Mouse (Mus musculus): Measurements from ENCODE around the gene Gm45140. TPM values are rescaled to one million over a fixed set of nuclear protein-coding genes. Genes with fewer than 3 reads are reported as not detected.

Gene Gm45140
- not detected in 2 replicates for polyA plus RNA-seq (2012; ENCODE audit: insufficient read depth, insufficient read length, low replicate concordance, missing spikeins)

DNA sequence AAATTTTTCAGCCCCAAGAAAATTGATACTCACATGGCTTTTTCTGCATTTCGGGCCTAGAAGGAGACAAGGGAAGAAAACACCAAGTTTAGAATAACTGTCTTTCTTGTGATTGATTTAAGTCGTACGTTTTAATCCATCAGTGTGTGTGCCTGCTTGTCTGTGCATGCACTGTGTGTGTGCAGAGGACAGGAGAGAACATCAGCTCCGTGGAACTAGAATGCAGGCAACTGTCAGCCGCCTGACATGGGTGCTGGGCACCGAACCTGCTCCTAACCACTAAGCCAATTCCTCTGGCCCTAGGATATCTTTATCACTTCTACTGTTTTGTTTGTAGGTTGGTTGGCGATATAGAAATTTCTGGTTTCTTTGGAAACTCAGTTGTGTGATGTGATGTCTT lies at the start of gene Gm45140:
Gm45140 (minus strand) TSS at position 101 of the 400 bp plus-strand sequence.
- H3K4me3 ChIP-seq (ENCODE audit: insufficient read depth, low read depth, low read length), result no peak within 1 kb of the TSS
- no peaks in the 10 kb centered on the region for H3K4me1 ChIP-seq (ENCODE audit: control insufficient read depth, insufficient read depth, low read length)
- no peak for TF ChIP-seq CTCF (IDR thresholded peaks at IDR 0.05; ENCODE audit: insufficient read depth, low read depth, low read length)
- no peak for TF ChIP-seq POLR2A (IDR thresholded peaks at IDR 0.05; ENCODE audit: insufficient read depth, low read depth, low read length)
- WGBS, result 97% methylated on average over 7 of the region's 7 CpGs
- no peak within 1 kb of the TSS for H3K27ac ChIP-seq (ENCODE audit: insufficient read depth, low read depth, low read length)

DNA sequence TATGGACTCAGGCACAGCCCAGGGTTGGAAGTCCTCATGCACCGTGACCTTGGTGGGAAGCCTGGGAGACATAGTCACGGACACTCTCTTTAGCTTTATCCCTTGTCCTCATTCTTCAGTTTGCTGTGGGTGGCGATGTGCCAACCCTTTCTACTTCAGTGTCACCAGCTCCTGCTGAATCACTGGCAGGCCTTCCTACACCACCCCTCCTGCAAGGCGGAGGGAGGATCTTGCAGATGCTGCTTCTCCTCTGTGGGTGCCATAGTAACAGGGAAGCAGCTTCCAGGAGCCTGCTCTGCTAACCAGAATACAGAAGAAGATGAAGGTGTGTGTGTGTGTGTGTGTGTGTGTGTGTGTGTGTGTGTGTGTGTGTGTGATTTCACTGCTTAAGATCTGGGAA lies 47.2 kb upstream of the Gm45140 start:
- no peak overlapping the region for H3K4me3 ChIP-seq (ENCODE audit: insufficient read depth, low read depth, low read length)
- TF ChIP-seq POLR2A (IDR thresholded peaks at IDR 0.05; ENCODE audit: insufficient read depth, low read depth, low read length) (no peak), CTCF (IDR thresholded peaks at IDR 0.05; ENCODE audit: insufficient read depth, low read depth, low read length) (no peak)
- H3K4me1 ChIP-seq (ENCODE audit: control insufficient read depth, insufficient read depth, low read length), result peaks cover 17% of the 10 kb centered on the region
- WGBS, result 24% methylated on average over 4 of the region's 4 CpGs
- H3K27ac ChIP-seq (ENCODE audit: insufficient read depth, low read depth, low read length), result peak overlapping the region; percentile 94

DNA sequence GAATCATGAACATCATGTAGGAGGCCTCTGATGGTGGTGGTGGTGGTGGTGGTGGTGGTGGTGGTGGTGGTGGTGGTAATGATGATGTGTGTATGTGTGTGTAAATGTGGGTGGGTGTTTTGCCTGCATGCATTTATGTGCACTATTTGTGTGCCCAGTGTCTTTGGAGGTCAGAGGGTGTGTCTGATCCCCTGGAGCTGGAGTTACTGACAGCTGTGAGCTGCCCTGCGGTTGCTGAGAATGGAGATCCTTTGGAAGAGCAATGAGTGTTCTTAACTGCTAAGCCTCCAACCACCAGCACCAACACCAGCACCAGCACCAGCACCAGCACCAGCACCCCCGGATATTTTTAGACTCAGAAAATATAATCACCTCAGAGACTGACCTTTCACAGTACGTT lies 46.6 kb upstream of the Gm45140 start:
- 43% methylated on average over 3 of the region's 3 CpGs for WGBS
- Histone ChIP-seq H3K4me1 (ENCODE audit: control insufficient read depth, insufficient read depth, low read length) (peaks cover 17% of the 10 kb centered on the region), H3K4me3 (ENCODE audit: insufficient read depth, low read depth, low read length) (no peak overlapping the region), H3K27ac (ENCODE audit: insufficient read depth, low read depth, low read length) (peak overlapping the region; percentile 94)
- TF ChIP-seq CTCF (IDR thresholded peaks at IDR 0.05; ENCODE audit: insufficient read depth, low read depth, low read length) (no peak), POLR2A (IDR thresholded peaks at IDR 0.05; ENCODE audit: insufficient read depth, low read depth, low read length) (no peak)

DNA sequence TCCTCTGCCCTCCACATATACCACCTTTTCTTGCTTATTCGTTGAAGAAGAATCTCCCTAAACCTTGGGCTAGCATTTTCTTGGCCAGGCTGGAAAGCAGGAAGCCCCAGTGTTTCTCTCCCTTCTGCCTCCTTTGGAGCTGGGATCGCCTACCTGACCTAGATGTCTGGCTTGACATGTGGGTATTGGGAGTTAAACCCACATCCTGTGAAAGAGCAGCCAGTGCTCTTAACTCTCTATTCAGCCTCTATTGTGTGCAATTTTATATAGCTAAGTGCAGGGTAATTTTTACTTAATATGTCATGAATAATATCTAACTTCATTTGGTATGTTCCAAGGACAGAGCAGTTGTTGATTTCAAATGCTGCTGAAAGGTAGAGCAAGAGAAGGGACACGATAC lies 44.0 kb upstream of the Gm45140 start:
- peaks cover 17% of the 10 kb centered on the region for H3K4me1 ChIP-seq (ENCODE audit: control insufficient read depth, insufficient read depth, low read length)
- no peak overlapping the region for H3K4me3 ChIP-seq (ENCODE audit: insufficient read depth, low read depth, low read length)
- TF ChIP-seq CTCF (IDR thresholded peaks at IDR 0.05; ENCODE audit: insufficient read depth, low read depth, low read length) (no peak), POLR2A (IDR thresholded peaks at IDR 0.05; ENCODE audit: insufficient read depth, low read depth, low read length) (no peak)
- WGBS, result 63% methylated on average over 3 of the region's 3 CpGs
- no peak overlapping the region for H3K27ac ChIP-seq (ENCODE audit: insufficient read depth, low read depth, low read length)

DNA sequence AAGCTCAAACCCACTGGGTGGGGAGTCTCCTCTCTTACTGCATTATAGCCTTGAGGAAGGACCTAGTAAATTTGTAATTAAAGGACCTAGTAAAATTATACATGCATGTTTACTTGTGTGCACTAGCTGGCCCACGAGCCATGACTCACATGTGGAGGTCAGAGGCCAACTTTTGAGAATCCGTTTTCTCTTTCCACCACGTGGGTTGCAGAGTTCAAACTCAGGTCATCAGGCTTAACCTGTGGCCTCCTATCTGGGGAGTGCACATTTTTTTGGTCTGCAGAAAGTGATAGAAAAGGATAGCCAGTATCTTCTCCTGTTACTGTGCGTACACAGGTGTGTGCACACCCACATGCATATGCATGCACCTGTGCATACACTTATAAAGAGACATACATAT lies 43.4 kb upstream of the Gm45140 start:
- H3K4me3 ChIP-seq (ENCODE audit: insufficient read depth, low read depth, low read length), result no peak overlapping the region
- TF ChIP-seq POLR2A (IDR thresholded peaks at IDR 0.05; ENCODE audit: insufficient read depth, low read depth, low read length) (no peak), CTCF (IDR thresholded peaks at IDR 0.05; ENCODE audit: insufficient read depth, low read depth, low read length) (no peak)
- no peak overlapping the region for H3K27ac ChIP-seq (ENCODE audit: insufficient read depth, low read depth, low read length)
- 73% methylated on average over 4 of the region's 4 CpGs for WGBS
- H3K4me1 ChIP-seq (ENCODE audit: control insufficient read depth, insufficient read depth, low read length), result peaks cover 17% of the 10 kb centered on the region

DNA sequence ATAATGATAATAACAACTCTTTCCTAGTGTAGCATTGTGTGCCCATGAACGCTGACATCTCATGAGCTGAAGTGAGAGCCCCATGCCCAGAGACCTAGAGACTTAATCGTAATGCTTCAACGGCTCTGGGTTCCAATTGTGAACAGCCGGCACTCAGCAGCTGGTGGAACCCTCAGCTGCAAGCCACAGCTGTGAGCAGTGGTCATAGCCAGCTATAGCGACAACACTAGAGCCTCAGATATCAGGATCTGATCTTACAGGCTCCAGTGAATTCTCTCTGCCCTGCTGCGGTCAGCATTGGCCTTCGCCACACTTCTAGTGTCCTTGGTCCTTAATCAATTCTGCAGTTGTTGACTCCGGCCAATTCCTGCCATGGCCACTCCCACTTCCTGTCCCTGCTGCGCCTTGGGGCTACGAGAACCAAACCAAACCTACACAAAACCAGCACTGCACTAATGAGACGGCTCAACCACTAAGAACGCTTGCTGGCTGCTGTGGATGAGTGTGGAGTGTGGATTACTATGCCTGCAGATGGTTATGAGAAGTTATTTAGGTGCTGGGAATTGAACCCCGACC lies 40.6 kb upstream of the Gm45140 start:
- H3K4me3 ChIP-seq (ENCODE audit: insufficient read depth, low read depth, low read length), result no peak overlapping the region
- TF ChIP-seq POLR2A (IDR thresholded peaks at IDR 0.05; ENCODE audit: insufficient read depth, low read depth, low read length) (no peak), CTCF (IDR thresholded peaks at IDR 0.05; ENCODE audit: insufficient read depth, low read depth, low read length) (no peak)
- 77% methylated on average over 13 of the region's 13 CpGs for WGBS
- H3K4me1 ChIP-seq (ENCODE audit: control insufficient read depth, insufficient read depth, low read length), result peaks cover 6% of the 10 kb centered on the region; the same call in 1 of the 2 replicates
- no peak overlapping the region for H3K27ac ChIP-seq (ENCODE audit: insufficient read depth, low read depth, low read length)

DNA sequence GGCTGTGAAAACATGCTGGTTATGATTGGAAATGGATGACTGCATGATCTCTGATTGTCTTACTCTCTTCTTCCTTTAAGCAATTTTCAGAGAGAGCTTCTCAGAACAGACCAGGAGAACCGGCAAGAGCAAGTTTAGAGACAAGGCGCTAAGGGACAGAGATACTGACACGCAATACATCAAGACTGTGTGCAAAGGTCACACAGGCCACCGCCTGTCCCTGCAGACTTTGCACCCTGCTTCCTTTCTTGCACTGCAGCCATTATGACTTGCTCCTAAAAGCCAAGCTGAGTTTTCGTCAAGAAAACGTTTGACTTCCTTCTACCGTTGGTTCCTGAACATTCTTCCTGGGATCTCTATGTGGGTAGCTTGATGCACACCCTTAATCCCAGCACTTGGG lies 40.0 kb upstream of the Gm45140 start:
- Histone ChIP-seq H3K4me3 (ENCODE audit: insufficient read depth, low read depth, low read length) (no peak overlapping the region), H3K4me1 (ENCODE audit: control insufficient read depth, insufficient read depth, low read length) (peaks cover 4% of the 10 kb centered on the region; the same call in 1 of the 2 replicates), H3K27ac (ENCODE audit: insufficient read depth, low read depth, low read length) (no peak overlapping the region)
- WGBS, result 94% methylated on average over 7 of the region's 7 CpGs
- no peak for TF ChIP-seq CTCF (IDR thresholded peaks at IDR 0.05; ENCODE audit: insufficient read depth, low read depth, low read length)
- no peak for TF ChIP-seq POLR2A (IDR thresholded peaks at IDR 0.05; ENCODE audit: insufficient read depth, low read depth, low read length)

DNA sequence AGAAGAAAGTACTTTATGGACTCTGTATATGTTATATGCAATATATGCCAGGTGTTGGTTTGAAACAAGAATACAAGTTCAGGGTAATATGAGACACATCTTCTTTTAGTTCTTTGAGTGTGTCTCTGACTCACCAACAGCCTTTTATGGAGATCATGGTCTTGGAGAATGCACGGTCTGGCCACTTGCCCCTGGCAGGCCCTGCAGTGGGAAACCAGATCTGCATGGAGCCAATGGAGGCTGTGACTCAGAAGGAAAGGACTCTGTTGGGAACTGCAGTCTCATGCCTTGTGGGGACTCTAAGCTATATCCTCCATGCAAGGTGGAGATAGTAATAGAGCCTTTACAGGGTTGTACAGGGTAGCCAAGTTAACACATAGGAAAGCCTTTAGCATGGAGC lies 39.5 kb upstream of the Gm45140 start:
- no peak for TF ChIP-seq POLR2A (IDR thresholded peaks at IDR 0.05; ENCODE audit: insufficient read depth, low read depth, low read length)
- no peak for TF ChIP-seq CTCF (IDR thresholded peaks at IDR 0.05; ENCODE audit: insufficient read depth, low read depth, low read length)
- 55% methylated on average over 1 of the region's 1 CpGs for WGBS
- Histone ChIP-seq H3K4me3 (ENCODE audit: insufficient read depth, low read depth, low read length) (no peak overlapping the region), H3K4me1 (ENCODE audit: control insufficient read depth, insufficient read depth, low read length) (0 out of 2 replicates have a peak, but pooled peaks cover under 1% of the 10 kb centered on the region), H3K27ac (ENCODE audit: insufficient read depth, low read depth, low read length) (no peak overlapping the region)

DNA sequence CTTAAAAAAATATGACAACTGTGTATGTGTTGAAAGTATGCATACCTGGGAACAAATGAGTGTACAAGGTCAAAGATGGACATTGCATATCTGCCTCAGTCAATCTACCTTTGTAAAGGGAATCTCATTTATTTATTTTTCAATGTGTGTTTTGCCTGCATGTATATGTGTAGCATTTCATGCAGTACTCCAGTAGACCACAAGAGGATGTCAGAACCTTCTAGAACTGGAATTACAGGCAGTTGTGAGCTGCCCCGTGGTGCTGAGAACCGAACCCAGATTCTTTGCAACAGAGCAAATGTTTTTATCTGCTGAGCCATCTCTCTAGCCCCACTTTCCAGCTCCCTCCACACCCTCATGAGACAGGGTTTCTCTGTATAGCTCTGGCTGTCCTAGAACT lies 38.4 kb upstream of the Gm45140 start:
- peaks cover 2% of the 10 kb centered on the region for H3K4me1 ChIP-seq (ENCODE audit: control insufficient read depth, insufficient read depth, low read length)
- 91% methylated on average over 2 of the region's 2 CpGs for WGBS

More for the DNA sequence above, 38.4 kb upstream of the Gm45140 start:
- H3K4me3 ChIP-seq (ENCODE audit: insufficient read depth, low read depth, low read length), result no peak overlapping the region
- TF ChIP-seq CTCF (IDR thresholded peaks at IDR 0.05; ENCODE audit: insufficient read depth, low read depth, low read length), result no peak
- TF ChIP-seq POLR2A (IDR thresholded peaks at IDR 0.05; ENCODE audit: insufficient read depth, low read depth, low read length), result no peak
- H3K27ac ChIP-seq (ENCODE audit: insufficient read depth, low read depth, low read length), result no peak overlapping the region

Data from olfactory bulb, adult 2 months (tissue).